Mouse (Mus musculus): Measurements from ENCODE around the gene Mief1. TPM values are rescaled to one million over a fixed set of nuclear protein-coding genes. Genes with fewer than 3 reads are reported as not detected.

Gene Mief1
- polyA plus RNA-seq, 1 experiment = 14.9 TPM

GRCm38 (mm10) chr15:80253530-80253929 is 19.7 kb downstream of the Mief1 start:
- Histone ChIP-seq H3K4me3 (ENCODE audit: insufficient read depth, low read length) (no peak overlapping the region), H3K4me1 (ENCODE audit: control insufficient read depth, insufficient read depth, low read length) (no peaks in the 10 kb centered on the region; the same call in 1 of the 2 replicates), H3K27ac (ENCODE audit: insufficient read depth, low read length) (no peak overlapping the region)
- TF ChIP-seq CTCF (IDR thresholded peaks at IDR 0.05; ENCODE audit: extremely low read depth, insufficient read depth, low read length) (no peak), POLR2A (IDR thresholded peaks at IDR 0.05; ENCODE audit: extremely low read depth, insufficient read depth, low read length) (no peak)

GRCm38 (mm10) chr15:80254207-80254606 is 20.4 kb downstream of the Mief1 start:
- peak overlapping the region; percentile 54 for H3K27ac ChIP-seq (ENCODE audit: insufficient read depth, low read length)
- no peaks in the 10 kb centered on the region; the same call in 1 of the 2 replicates for H3K4me1 ChIP-seq (ENCODE audit: control insufficient read depth, insufficient read depth, low read length)
- TF ChIP-seq POLR2A (IDR thresholded peaks at IDR 0.05; ENCODE audit: extremely low read depth, insufficient read depth, low read length) (no peak), CTCF (IDR thresholded peaks at IDR 0.05; ENCODE audit: extremely low read depth, insufficient read depth, low read length) (no peak)
- H3K4me3 ChIP-seq (ENCODE audit: insufficient read depth, low read length) = peak overlapping the region; percentile 80

GRCm38 (mm10) chr15:80254847-80255645 is 21.2 kb downstream of the Mief1 start, which contains the start of gene Atf4:
Gene Atf4, plus strand, starts transcription at chr15:80255184.
- no peak for TF ChIP-seq CTCF (IDR thresholded peaks at IDR 0.05; ENCODE audit: extremely low read depth, insufficient read depth, low read length)
- TF ChIP-seq POLR2A (IDR thresholded peaks at IDR 0.05; ENCODE audit: extremely low read depth, insufficient read depth, low read length) = peak; percentile 100
- no peaks in the 10 kb centered on the region; the same call in 1 of the 2 replicates for H3K4me1 ChIP-seq (ENCODE audit: control insufficient read depth, insufficient read depth, low read length)
- peak within 1 kb of the TSS; percentile 99 for H3K27ac ChIP-seq (ENCODE audit: insufficient read depth, low read length)
- H3K4me3 ChIP-seq (ENCODE audit: insufficient read depth, low read length) = peak within 1 kb of the TSS; percentile 80

GRCm38 (mm10) chr15:80255646-80256121 is 21.9 kb downstream of the Mief1 start:
- Histone ChIP-seq H3K4me1 (ENCODE audit: control insufficient read depth, insufficient read depth, low read length) (no peaks in the 10 kb centered on the region; the same call in 1 of the 2 replicates), H3K4me3 (ENCODE audit: insufficient read depth, low read length) (peak overlapping the region; percentile 80)
- no peak for TF ChIP-seq CTCF (IDR thresholded peaks at IDR 0.05; ENCODE audit: extremely low read depth, insufficient read depth, low read length)
- TF ChIP-seq POLR2A (IDR thresholded peaks at IDR 0.05; ENCODE audit: extremely low read depth, insufficient read depth, low read length) = no peak

GRCm38 (mm10) chr15:80256242-80256641 is 22.4 kb downstream of the Mief1 start:
- Histone ChIP-seq H3K27ac (ENCODE audit: insufficient read depth, low read length) (peak overlapping the region; percentile 77), H3K4me1 (ENCODE audit: control insufficient read depth, insufficient read depth, low read length) (no peaks in the 10 kb centered on the region; the same call in 1 of the 2 replicates), H3K4me3 (ENCODE audit: insufficient read depth, low read length) (peak overlapping the region; percentile 80)
- TF ChIP-seq CTCF (IDR thresholded peaks at IDR 0.05; ENCODE audit: extremely low read depth, insufficient read depth, low read length) (no peak), POLR2A (IDR thresholded peaks at IDR 0.05; ENCODE audit: extremely low read depth, insufficient read depth, low read length) (no peak)

More at GRCm38 (mm10) chr15:80255646-80256121, 21.9 kb downstream of the Mief1 start:
- H3K27ac ChIP-seq (ENCODE audit: insufficient read depth, low read length) = peak overlapping the region; percentile 99

GRCm38 (mm10) chr15:80256656-80257601 is 23.1 kb downstream of the Mief1 start:
- no peak for TF ChIP-seq CTCF (IDR thresholded peaks at IDR 0.05; ENCODE audit: extremely low read depth, insufficient read depth, low read length)
- peak; percentile 23; the same call in 1 of the 2 replicates for TF ChIP-seq POLR2A (IDR thresholded peaks at IDR 0.05; ENCODE audit: extremely low read depth, insufficient read depth, low read length)
- no peaks in the 10 kb centered on the region; the same call in 1 of the 2 replicates for H3K4me1 ChIP-seq (ENCODE audit: control insufficient read depth, insufficient read depth, low read length)
- H3K4me3 ChIP-seq (ENCODE audit: insufficient read depth, low read length) = peak overlapping the region; percentile 80
- H3K27ac ChIP-seq (ENCODE audit: insufficient read depth, low read length) = no peak overlapping the region

- Histone ChIP-seq H3K4me3 (ENCODE audit: insufficient read depth, low read length) (no peak overlapping the region; the same call in 1 of the 2 replicates), H3K4me1 (ENCODE audit: control insufficient read depth, insufficient read depth, low read length) (no peaks in the 10 kb centered on the region; the same call in 1 of the 2 replicates)
- TF ChIP-seq POLR2A (IDR thresholded peaks at IDR 0.05; ENCODE audit: extremely low read depth, insufficient read depth, low read length) (0 out of 2 replicates have a peak, but pooled peaks have one; percentile 24), CTCF (IDR thresholded peaks at IDR 0.05; ENCODE audit: extremely low read depth, insufficient read depth, low read length) (no peak)
Observed at GRCm38 (mm10) chr15:80257602-80258239, 23.9 kb downstream of the Mief1 start.

GRCm38 (mm10) chr15:80258240-80259170 is 24.7 kb downstream of the Mief1 start:
- Histone ChIP-seq H3K4me3 (ENCODE audit: insufficient read depth, low read length) (no peak overlapping the region), H3K4me1 (ENCODE audit: control insufficient read depth, insufficient read depth, low read length) (no peaks in the 10 kb centered on the region; the same call in 1 of the 2 replicates), H3K27ac (ENCODE audit: insufficient read depth, low read length) (no peak overlapping the region)
- no peak for TF ChIP-seq CTCF (IDR thresholded peaks at IDR 0.05; ENCODE audit: extremely low read depth, insufficient read depth, low read length)
- peak; percentile 19; the same call in 1 of the 2 replicates for TF ChIP-seq POLR2A (IDR thresholded peaks at IDR 0.05; ENCODE audit: extremely low read depth, insufficient read depth, low read length)

More at GRCm38 (mm10) chr15:80257602-80258239, 23.9 kb downstream of the Mief1 start:
- H3K27ac ChIP-seq (ENCODE audit: insufficient read depth, low read length) = no peak overlapping the region
